Mouse (Mus musculus) limb, embryonic 13.5 days (tissue): ENCODE measurements at regions not wholly inside any gene's neighbourhood (a gene's known extent, or its start where the extent isn't known, plus 50 kb on each side); places are given as distances from the start of the nearest gene placed in this dataset.
"Not testable (repeated sequence)": the region's sequence is repeated elsewhere in the genome, so short reads cannot be mapped to it uniquely, and the experiment has no call there.

Experiments
- ATAC-seq: fragments of 200-750 bp; cut with Nextera tagmentation; 2 replicates; pipeline ENCODE4 v1.8.0; 2017; ENCODE audit warnings: low read depth, moderate number of reproducible peaks, moderate TSS enrichment; ENCODE audit not compliant: low FRiP score
- H3K27ac ChIP-seq: fragments of 300-500 bp; sonication (generic); 2 replicates; pipeline ENCODE4 v1.5.1; 2015; ENCODE audit warnings: inconsistent platforms, mild to moderate bottlenecking, moderate library complexity
- H3K27me3 ChIP-seq: fragments of 300-500 bp; sonication (generic); 2 replicates; pipeline ENCODE4 v1.6.1; 2015; ENCODE audit warnings: mild to moderate bottlenecking, inconsistent platforms
- H3K36me3 ChIP-seq: fragments of 300-500 bp; sonication (generic); 2 replicates; pipeline ENCODE4 v1.6.1; 2015; ENCODE audit warnings: inconsistent platforms, mild to moderate bottlenecking, moderate library complexity
- H3K4me1 ChIP-seq: fragments of 300-500 bp; sonication (generic); 2 replicates; pipeline ENCODE4 v1.6.1; 2015; ENCODE audit warnings: inconsistent platforms
- H3K4me2 ChIP-seq: fragments of 300-500 bp; sonication (generic); replicated peaks from 2 replicates; pipeline ENCODE4 v1.6.1; 2015; ENCODE audit warnings: inconsistent platforms, mild to moderate bottlenecking, moderate library complexity
- H3K4me3 ChIP-seq: fragments of 300-500 bp; sonication (generic); 2 replicates; pipeline ENCODE4 v1.5.1; 2015; ENCODE audit warnings: moderate library complexity, mild to moderate bottlenecking, inconsistent platforms
- H3K9ac ChIP-seq: fragments of 300-500 bp; sonication (generic); 2 replicates; pipeline ENCODE4 v1.6.1; 2015; ENCODE audit warnings: mild to moderate bottlenecking, inconsistent platforms
- H3K9me3 ChIP-seq: fragments of 300-500 bp; sonication (generic); 2 replicates; pipeline ENCODE4 v1.6.1; 2016; ENCODE audit warnings: inconsistent platforms
- WGBS: fragments of 180-500 bp; shearing (Covaris S2); methylation state at CpG from one replicate; pipeline ENCODE4 v1.1.7; 2015; 5-methylcytosine and 5-hydroxymethylcytosine counted together

DNA sequence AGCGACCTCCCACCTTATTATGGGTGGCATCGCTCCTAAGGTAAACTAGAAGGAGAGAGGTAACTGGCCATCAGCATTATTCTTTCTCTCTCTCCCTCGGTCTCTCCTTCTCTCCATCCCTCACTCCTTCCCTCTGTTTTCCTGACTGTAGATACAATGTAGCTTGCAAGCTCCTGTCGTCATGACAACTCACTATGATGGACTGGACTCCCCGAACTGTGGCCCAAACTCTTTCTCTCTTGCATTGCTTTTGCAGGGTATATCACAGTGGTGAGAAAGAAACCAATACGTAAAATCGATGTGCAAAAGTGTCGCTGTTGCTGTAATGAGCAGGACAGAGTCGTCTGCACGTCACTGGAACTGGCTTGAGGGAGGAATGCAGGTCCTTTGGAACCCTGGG lies 177.5 kb upstream of the Plcz1 start:
- Histone ChIP-seq H3K4me2 (no peak overlapping the region), H3K27ac (no peak overlapping the region), H3K36me3 (no peaks in the 10 kb centered on the region), H3K9ac (no peak overlapping the region), H3K4me3 (no peak overlapping the region), H3K27me3 (no peaks in the 10 kb centered on the region), H3K4me1 (no peaks in the 10 kb centered on the region), H3K9me3 (no peaks in the 10 kb centered on the region)
- no peak for ATAC-seq
- 85% methylated on average over 10 of the region's 10 CpGs for WGBS

DNA sequence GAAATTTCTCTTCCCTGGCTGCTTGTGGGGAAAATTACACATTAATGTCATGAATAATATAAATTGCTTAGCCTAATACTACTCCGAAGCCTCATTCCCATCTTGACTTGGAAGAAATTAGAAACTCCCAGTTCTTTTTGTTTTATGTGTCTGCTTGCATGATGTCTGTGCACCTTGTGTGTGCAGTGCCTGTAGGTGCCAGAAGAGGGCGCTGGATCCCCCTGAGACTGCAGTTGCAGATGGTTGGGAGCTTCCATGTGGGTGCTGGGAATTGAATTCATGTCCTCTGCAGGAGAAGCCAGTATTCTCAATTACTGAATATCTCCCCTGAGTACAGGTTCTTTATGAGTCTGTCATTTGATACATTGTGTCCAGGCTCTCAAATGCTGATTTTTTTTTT lies 171.1 kb upstream of the Plcz1 start:
- Histone ChIP-seq H3K27ac (no peak overlapping the region), H3K9me3 (no peaks in the 10 kb centered on the region), H3K4me2 (no peak overlapping the region), H3K9ac (no peak overlapping the region), H3K36me3 (no peaks in the 10 kb centered on the region), H3K4me1 (no peaks in the 10 kb centered on the region), H3K4me3 (no peak overlapping the region), H3K27me3 (no peaks in the 10 kb centered on the region)
- WGBS = 66% methylated on average over 2 of the region's 2 CpGs
- no peak for ATAC-seq

DNA sequence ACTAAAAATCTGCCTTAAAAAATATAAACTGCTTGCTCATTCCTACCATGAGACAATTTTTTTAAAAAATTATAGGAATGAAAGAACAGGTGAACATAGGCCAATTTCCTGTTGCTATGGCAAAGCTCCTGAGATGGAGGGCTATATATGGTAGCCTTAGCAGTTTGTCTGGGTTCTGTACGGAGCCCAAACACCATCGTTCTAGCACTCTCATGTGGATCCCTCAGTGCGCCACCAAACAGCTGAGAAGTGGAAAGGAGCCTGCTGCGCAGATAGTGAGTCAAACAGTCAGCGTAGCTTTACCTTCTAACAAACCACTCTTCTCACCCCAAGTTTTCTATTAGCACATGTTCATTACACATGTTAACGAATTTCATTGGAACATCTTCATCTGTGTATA lies 168.9 kb upstream of the Plcz1 start:
- Histone ChIP-seq H3K9me3 (no peaks in the 10 kb centered on the region; the same call in 1 of the 2 replicates), H3K27me3 (no peaks in the 10 kb centered on the region), H3K27ac (no peak overlapping the region), H3K9ac (no peak overlapping the region), H3K4me1 (no peaks in the 10 kb centered on the region), H3K4me2 (no peak overlapping the region), H3K4me3 (no peak overlapping the region), H3K36me3 (no peaks in the 10 kb centered on the region)
- WGBS = 89% methylated on average over 6 of the region's 6 CpGs
- no peak for ATAC-seq

DNA sequence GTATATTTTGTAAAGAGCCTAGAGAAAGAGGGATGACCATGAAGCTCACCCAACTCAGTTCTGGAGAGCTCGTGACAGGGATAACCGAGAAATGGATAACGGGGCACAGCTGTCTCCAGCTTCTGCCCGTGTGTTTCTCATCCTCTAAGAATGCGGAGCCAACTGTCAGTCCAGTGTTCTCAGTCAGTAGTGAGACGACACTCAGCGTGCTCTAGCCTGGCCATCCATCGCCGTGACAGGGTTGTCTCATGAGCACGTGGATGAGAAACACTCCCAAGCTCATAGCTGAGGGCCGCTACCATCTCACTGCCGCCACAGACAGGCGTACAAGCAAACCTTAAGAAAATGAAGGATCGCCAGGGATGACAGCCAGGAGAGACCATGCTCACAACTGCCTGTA lies 167.8 kb upstream of the Plcz1 start:
- H3K4me3 ChIP-seq = no peak overlapping the region
- no peak overlapping the region for H3K27ac ChIP-seq
- no peaks in the 10 kb centered on the region for H3K36me3 ChIP-seq
- H3K4me2 ChIP-seq = no peak overlapping the region
- no peaks in the 10 kb centered on the region for H3K4me1 ChIP-seq
- no peak for ATAC-seq
- no peaks in the 10 kb centered on the region for H3K27me3 ChIP-seq
- H3K9me3 ChIP-seq = no peaks in the 10 kb centered on the region; the same call in 1 of the 2 replicates
- WGBS = 78% methylated on average over 14 of the region's 14 CpGs
- no peak overlapping the region for H3K9ac ChIP-seq

GRCm38 (mm10) chr6:140208375-140208774 lies 167.1 kb upstream of the Plcz1 start:
- Histone ChIP-seq H3K27ac (no peak overlapping the region), H3K4me3 (no peak overlapping the region), H3K27me3 (no peaks in the 10 kb centered on the region), H3K36me3 (no peaks in the 10 kb centered on the region), H3K4me1 (no peaks in the 10 kb centered on the region), H3K9ac (no peak overlapping the region), H3K4me2 (no peak overlapping the region), H3K9me3 (no peaks in the 10 kb centered on the region; the same call in 1 of the 2 replicates)
- ATAC-seq = no peak
- WGBS = 73% methylated on average over 3 of the region's 3 CpGs

DNA sequence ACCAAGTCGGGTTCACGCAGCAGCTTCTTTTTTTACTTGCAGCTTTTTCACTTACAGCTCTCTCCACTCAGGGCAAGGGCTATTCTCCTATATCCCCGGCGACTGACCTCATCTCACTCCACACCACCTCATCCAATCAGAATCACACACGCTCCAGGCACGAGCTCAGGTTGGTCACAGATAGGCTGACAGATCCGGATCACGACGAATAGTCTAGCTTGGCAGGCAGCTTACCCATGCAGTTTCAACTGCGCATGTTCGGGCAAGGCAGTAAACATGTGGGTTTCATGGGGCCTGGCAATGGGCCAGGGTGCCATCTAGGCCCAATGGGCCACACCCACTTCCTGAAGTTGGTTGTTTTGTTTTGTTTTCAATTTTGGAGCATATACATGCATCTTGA lies 165.4 kb upstream of the Plcz1 start:
- not testable (repeated sequence) for H3K9ac ChIP-seq, H3K36me3 ChIP-seq, H3K4me1 ChIP-seq, ATAC-seq, H3K4me2 ChIP-seq, H3K27ac ChIP-seq, H3K27me3 ChIP-seq, H3K4me3 ChIP-seq, H3K9me3 ChIP-seq
- WGBS = 86% methylated on average over 11 of the region's 11 CpGs

DNA sequence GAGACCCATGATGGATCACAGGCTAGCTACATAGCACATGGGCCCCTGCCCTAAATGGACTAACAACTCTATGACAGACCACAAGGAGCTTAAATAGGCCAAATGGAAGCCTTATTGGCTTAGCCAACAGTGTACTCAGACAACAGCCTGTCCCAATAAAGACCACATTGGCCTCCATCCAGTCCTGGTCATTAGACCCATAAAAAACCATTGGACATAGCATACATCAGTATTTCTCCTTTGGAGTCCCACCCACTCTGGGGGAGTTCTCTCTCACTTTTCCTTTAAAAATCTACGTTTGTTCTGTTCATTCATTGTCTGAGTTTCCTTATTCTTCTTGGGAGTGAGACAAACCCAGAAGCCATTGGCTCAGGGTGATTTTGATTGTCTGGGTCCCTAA lies 160.1 kb upstream of the Plcz1 start:
- H3K4me2 ChIP-seq = no peak overlapping the region
- H3K9ac ChIP-seq = no peak overlapping the region
- H3K4me3 ChIP-seq = no peak overlapping the region
- H3K27me3 ChIP-seq = no peaks in the 10 kb centered on the region
- no peak for ATAC-seq
- whole genome bisulfite sequencing = 93% methylated on average over 1 of the region's 1 CpGs
- H3K27ac ChIP-seq = no peak overlapping the region
- no peaks in the 10 kb centered on the region for H3K36me3 ChIP-seq
- no peaks in the 10 kb centered on the region for H3K4me1 ChIP-seq
- H3K9me3 ChIP-seq = no peaks in the 10 kb centered on the region

DNA sequence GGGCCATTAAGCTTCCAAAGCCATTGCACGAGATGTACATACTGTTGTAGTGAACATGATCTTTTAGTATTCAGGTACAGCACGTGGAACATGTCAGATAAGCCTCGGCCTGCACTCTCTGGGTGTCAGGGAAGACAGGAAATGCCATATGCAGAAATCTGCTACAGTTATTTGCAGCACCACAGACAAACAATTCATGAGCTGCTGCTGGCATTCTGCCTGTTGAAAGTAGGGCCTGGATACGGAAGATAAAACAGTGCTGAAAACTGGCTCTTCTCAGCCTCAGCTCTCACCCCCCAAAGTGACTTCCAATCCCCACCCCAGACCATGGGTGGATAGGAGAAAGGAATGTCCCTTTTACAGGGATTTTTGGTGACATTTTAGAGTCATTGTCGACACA lies 159.1 kb upstream of the Plcz1 start:
- WGBS = 79% methylated on average over 5 of the region's 5 CpGs
- no peaks in the 10 kb centered on the region for H3K27me3 ChIP-seq
- H3K36me3 ChIP-seq = no peaks in the 10 kb centered on the region
- no peak for ATAC-seq
- no peak overlapping the region for H3K9ac ChIP-seq
- H3K4me1 ChIP-seq = no peaks in the 10 kb centered on the region
- H3K9me3 ChIP-seq = no peaks in the 10 kb centered on the region
- H3K27ac ChIP-seq = no peak overlapping the region
- no peak overlapping the region for H3K4me2 ChIP-seq
- H3K4me3 ChIP-seq = no peak overlapping the region

- Histone ChIP-seq H3K4me3 (no peak overlapping the region), H3K36me3 (no peaks in the 10 kb centered on the region), H3K4me1 (peaks cover 14% of the 10 kb centered on the region; the same call in 1 of the 2 replicates), H3K27ac (no peak overlapping the region), H3K9ac (no peak overlapping the region), H3K9me3 (no peaks in the 10 kb centered on the region), H3K27me3 (no peaks in the 10 kb centered on the region), H3K4me2 (no peak overlapping the region)
- WGBS = 83% methylated on average over 6 of the region's 6 CpGs
- ATAC-seq = no peak
Measured at GRCm38 (mm10) chr6:140198036-140198435, 156.8 kb upstream of the Plcz1 start.

DNA sequence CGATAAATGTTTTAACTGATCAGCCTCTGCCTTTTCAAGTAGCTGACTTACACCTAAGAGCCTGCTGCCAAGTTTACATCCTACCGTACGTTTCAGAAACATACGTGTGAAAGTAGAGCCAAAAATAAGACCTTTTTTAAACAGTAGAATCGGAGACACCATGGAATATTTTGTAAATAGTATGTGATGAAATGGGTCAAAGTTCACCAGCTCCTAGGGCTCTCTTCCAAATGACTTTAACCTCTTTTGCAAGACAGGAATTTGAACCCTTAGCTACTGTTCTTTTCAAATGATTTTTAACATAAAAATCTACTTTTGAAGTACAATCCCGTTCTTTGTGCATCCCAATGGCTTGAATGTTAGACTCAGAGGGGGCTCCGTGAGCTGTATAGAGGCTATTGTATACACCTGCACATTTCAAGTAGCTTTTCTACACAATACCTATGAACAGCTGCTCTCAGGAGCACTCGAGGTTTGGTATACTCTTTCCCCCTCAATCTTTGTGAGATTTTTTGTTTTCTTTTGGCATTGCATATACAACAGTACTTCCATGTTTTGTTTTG lies 155.9 kb upstream of the Plcz1 start:
- Histone ChIP-seq H3K4me1 (peaks cover 15% of the 10 kb centered on the region; the same call in 1 of the 2 replicates), H3K36me3 (no peaks in the 10 kb centered on the region), H3K27ac (no peak overlapping the region), H3K27me3 (no peaks in the 10 kb centered on the region), H3K9me3 (no peaks in the 10 kb centered on the region), H3K4me2 (no peak overlapping the region), H3K4me3 (no peak overlapping the region), H3K9ac (no peak overlapping the region)
- no peak for ATAC-seq
- 87% methylated on average over 8 of the region's 8 CpGs for WGBS

- Histone ChIP-seq H3K27ac (no peak overlapping the region), H3K4me2 (no peak overlapping the region), H3K9ac (no peak overlapping the region), H3K4me1 (peaks cover 15% of the 10 kb centered on the region; the same call in 1 of the 2 replicates), H3K36me3 (no peaks in the 10 kb centered on the region), H3K9me3 (no peaks in the 10 kb centered on the region), H3K27me3 (no peaks in the 10 kb centered on the region), H3K4me3 (no peak overlapping the region)
- WGBS = 83% methylated on average over 2 of the region's 2 CpGs
- no peak for ATAC-seq
Measured at GRCm38 (mm10) chr6:140194276-140194675, 153.0 kb upstream of the Plcz1 start.

DNA sequence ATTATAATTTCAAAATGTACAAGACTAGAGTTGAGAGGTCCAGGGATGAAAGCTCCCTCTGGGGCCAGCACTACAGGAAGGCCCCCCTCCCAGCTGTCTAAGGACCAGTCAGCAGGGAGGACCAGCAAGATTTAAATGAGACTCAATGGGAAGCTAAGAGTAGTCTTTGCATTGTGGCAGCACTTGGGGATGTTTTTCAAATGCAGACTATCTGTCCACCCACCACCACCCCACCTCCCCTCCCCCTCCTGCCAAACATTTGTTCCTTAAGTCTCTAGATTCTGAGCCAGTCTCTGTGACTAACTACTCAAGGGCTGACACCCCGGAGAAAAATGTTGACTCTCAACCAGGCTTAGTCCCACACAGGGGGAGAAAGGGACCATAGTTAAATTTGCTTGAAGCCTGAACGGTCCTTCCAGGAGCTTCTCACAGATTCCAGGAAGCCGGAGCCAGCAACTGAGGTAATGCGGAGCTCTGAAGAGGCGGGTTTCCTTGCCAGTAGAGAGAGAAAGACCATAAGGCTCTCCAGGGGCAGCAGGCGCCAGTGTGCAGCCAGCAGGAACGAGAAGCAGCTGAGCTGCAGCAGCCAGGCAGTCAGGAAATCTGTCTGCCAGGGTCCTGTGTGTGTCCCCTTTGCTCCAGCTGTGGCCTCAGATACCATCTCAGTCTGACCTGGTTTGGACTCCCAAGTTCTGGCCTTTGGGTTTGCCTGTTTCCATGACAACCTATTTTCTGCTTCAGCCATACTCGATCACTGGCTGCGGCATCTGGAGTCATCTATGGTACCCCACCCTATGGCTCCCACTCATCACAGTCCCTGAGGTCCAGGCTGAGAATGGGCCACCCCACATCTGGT lies 152.1 kb upstream of the Plcz1 start:
- Histone ChIP-seq H3K36me3 (no peaks in the 10 kb centered on the region), H3K4me2 (peak overlapping the region; percentile 16; the same call in 1 of the 2 replicates), H3K9me3 (no peaks in the 10 kb centered on the region), H3K27ac (peak overlapping the region; percentile 10; the same call in 1 of the 2 replicates), H3K9ac (no peak overlapping the region), H3K4me1 (peaks cover 15% of the 10 kb centered on the region; the same call in 1 of the 2 replicates), H3K4me3 (no peak overlapping the region), H3K27me3 (no peaks in the 10 kb centered on the region)
- ATAC-seq = peak; percentile 63; the same call in 1 of the 2 replicates
- WGBS = 29% methylated on average over 9 of the region's 9 CpGs
